Mouse (Mus musculus) right cerebral cortex, postnatal 36 days (tissue): ENCODE results near the gene Gfpt2.

Source experiments
- DNase-seq, 2 experiments: peaks; one replicate each; pipeline ENCODE4 v3.0.0; 2022; ENCODE audit warnings: low spot score in 2 of 2, mixed read lengths in 1 of 2

Gene Gfpt2

DNA sequence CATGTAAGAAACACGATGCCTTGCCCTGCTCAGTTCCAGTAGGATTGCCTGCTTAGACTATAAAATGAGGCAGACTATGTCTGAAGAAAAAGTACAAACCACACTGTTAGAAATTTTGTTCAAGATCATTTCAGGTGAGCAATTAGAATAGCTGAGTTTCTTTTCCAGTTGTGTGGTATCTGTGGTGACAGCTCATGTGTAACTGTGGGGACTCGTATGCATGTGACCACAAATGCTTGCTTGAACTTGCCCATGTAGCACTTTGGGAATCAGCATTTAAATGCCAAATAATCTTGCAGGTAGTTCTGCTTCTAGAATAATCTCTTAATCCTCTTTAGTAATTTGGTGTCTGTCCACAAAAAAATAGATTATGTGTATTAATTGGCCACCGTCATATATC, 89.4 kb downstream of the Gfpt2 start:
- DNase-seq = no peak
